Mouse (Mus musculus): ENCODE results near the gene Tmem202.

Gene Tmem202

DNA sequence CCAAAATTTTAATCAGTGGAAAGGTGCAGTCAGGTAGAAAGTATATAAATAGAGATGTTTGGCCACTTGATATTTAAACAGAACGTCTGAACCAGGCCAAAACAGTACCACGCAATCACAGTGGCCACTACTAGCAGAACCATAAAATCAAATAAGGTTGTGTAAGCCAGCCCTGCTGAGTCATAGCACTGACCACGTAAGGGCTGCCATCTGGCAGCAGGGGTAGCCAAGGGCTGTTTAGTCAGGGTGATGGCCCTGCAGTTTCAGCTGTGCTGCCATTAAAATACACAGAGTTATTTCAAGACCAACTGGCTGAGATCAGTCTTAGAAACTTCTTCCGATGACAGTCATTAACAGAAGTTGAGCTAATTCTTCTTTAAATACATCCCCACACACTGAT lies 5.8 kb downstream of the Tmem202 start:
- DNase-seq (ENCODE audit: low read depth, low spot score), result no peak

GRCm38 (mm10) chr9:59533422-59533821 lies 6.2 kb downstream of the Tmem202 start:
- no peak for DNase-seq (ENCODE audit: low read depth, low spot score)

DNA sequence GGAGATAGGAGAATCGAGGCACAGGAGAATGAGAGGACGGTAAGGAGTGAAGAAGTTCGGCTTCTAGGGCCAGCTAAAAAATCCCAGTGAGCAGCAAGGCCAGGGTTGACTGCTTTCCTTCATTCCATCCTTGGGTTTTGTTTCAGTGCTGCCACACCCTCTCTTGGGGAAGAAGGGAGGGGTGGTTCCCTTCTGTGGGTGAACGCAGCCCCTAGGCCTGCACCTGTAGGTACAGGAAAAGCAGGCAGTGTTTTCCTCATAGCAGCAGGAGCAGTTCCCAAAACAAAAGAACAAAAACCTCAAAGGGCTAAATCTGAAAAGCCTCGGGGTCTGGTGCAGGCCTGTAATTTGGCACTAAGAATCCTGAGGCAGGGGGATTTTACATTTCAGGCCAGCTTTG lies 8.0 kb downstream of the Tmem202 start:
- no peak for DNase-seq (ENCODE audit: low read depth, low spot score)

DNA sequence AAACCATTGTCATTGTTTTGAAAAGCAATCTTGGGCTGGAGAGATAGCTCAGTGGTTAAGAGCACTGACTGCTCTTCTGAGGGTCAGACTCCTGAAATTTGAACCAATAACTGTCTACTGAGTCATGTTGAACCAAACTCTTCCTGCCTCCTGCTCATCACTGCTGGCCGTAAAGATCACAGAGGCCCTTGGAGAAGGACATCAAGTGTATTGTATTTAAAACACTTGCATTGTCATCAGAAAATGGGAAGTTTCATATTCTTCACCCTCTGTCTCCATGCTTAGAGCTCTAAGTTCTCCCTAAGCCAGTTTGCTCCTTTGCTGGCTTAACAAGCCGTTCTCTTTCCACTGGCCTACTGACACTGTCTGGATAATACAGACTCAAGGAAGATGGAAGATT lies 11.4 kb downstream of the Tmem202 start:
- no peak for DNase-seq (ENCODE audit: low read depth, low spot score)

DNA sequence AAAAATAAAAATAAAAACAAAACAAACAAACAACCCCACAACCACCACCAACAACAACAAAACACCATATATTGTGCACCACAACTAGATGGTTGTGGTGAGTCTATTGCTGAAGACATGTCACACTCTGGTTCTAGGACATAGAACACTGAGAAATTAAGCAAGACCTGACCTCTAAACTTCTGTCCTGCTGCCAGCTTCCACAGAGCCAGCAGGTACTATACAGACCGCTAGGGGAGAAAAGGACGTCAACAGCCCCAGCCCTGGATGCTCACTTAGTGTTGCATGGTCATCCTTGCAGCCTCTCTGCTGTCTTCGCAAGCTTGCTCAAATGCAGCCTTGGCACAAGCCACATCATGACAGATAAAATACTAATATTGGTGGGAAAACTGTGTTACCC lies 12.1 kb downstream of the Tmem202 start:
- no peak for DNase-seq (ENCODE audit: low read depth, low spot score)

GRCm38 (mm10) chr9:59526727-59527126 lies 12.9 kb downstream of the Tmem202 start:
- no peak for DNase-seq (ENCODE audit: low read depth, low spot score)

GRCm38 (mm10) chr9:59522906-59523305 lies 16.7 kb downstream of the Tmem202 start:
- DNase-seq (ENCODE audit: low read depth, low spot score), result no peak

- DNase-seq (ENCODE audit: low read depth, low spot score), result no peak
Observed at GRCm38 (mm10) chr9:59519396-59519795, 20.3 kb downstream of the Tmem202 start.

DNA sequence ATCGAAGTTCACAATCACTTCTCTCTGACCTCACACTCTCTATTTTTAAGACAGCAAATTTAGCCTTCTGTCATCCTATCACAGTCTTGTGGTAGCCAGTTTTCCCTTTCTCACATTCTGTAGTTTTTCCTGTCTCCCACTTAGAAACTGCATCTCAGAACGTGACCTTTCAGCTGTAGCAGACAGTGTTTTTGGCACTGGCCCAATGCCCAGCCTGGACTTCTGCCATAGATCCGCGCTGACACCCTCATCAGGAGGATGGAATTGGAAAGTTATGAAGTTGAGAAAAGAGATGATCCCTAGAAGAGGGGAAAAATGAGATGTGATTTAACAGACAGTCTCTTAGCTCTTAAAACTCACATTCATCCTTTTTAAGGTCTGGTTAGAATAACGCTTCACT lies 20.7 kb downstream of the Tmem202 start:
- no peak for DNase-seq (ENCODE audit: low read depth, low spot score)

DNA sequence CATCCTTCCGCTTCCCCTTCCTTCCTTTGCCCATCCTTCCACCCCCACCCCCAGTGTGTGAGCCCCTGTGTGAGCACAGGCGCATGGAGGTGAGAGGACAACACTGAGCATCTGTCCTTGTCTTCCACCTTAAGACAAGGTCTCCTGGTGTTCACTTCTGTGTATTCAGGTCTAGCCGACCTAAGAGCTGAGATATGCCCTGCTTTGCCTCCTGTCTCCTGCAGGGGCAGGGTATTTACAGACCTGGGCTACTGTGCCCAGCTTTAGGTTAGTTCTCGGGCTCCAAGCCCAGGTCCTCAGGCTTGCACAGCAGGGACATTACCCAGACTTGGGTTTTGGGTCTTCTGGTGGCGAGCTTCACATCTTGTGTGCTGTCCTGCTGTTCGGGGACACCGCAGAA lies 22.5 kb downstream of the Tmem202 start:
- no peak for DNase-seq (ENCODE audit: low read depth, low spot score)

GRCm38 (mm10) chr9:59515069-59515468 lies 24.6 kb downstream of the Tmem202 start:
- DNase-seq (ENCODE audit: low read depth, low spot score), result no peak

- no peak for DNase-seq (ENCODE audit: low read depth, low spot score)
Observed at GRCm38 (mm10) chr9:59512381-59512780, 27.3 kb downstream of the Tmem202 start.

DNA sequence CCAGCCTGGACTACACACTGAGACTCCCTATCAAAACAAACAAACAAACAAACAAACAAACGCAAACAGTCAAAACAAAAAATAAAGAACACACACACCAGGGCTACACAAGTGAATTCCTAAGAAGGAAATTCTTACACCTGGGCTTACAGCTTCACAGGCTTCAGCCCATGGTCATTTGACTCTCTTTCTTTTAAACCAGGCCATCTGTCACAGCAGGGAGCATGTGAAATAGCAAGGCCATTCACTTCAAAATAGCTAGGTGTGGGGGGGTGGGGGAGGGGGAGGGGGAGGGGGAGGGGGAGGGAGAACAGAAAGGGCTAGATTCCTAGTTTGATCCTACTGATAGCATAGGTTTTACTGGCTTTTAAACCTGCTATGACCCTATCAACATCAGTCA lies 31.5 kb downstream of the Tmem202 start:
- no peak for DNase-seq (ENCODE audit: low read depth, low spot score)

DNA sequence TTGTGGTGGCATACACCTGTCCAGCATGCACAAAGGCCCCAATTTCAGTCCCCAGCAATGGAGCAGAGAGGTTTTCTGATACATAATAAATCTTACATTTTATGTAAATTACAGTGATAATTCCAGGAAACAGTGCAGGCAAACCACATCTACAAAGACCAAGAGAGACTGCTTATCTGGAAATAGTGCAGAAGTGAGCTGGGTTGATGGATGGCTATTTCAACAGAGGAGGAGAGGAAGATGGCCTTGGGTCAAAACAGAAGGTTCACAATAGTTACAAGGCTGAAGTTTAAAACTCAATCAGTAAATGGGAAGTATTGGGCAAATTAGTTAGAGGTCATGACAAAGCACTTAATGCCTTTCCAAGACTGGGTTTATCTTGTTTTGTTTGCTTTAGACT lies 52.3 kb downstream of the Tmem202 start:
- DNase-seq (ENCODE audit: low read depth, low spot score), result no peak

- peak; percentile 95 for DNase-seq (ENCODE audit: low read depth, low spot score)
Observed at GRCm38 (mm10) chr9:59486549-59487065, 53.0 kb downstream of the Tmem202 start, which contains the start of gene Arih1. Gene Arih1 (minus strand): TSS chr9:59486618.

DNA sequence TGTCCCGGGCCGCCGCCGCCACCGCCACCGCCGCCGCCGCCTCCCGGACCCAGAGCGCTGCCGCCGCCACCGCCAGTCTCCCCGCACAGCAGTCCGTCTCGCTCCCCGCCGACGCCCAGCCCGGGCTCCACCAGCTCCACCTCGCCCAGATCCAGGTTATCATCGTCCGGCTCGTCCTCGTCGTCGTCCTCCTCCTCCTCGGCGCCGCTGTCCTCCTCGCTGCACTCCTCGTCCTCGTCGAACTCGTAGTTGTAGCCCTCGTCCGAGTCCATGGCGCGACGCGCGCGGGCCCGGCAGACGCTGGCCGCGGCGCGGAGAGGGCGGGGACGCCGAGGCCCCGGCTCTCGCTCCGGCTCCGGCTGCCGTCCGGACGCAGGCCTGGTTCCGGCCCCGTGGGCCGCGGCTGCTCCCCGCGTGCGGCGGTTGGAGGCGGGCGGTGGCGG lies 53.5 kb downstream of the Tmem202 start:
- peak; percentile 10 for DNase-seq (ENCODE audit: low read depth, low spot score)

- DNase-seq (ENCODE audit: low read depth, low spot score), result no peak
Observed at GRCm38 (mm10) chr9:59485511-59486075, 54.1 kb downstream of the Tmem202 start.

DNA sequence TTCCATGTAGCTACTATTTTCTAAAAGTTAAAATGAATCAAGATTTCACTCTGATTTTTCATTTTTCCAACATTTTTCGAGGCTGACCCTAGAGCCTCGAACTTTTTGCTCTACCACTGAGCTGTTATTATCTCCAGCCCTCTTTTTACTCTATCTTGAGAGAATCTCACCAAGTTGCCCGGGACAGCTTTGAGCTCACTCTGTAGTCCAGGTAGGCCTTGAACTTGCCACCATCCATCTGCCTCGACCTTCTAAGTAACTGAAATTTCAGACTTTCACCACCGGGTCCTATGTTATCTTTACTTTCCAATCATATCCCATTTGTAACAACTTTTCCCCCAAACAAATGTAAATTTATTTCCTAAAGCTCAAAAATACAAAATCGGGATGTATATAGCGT lies 54.9 kb downstream of the Tmem202 start:
- no peak for DNase-seq (ENCODE audit: low read depth, low spot score)

- no peak for DNase-seq (ENCODE audit: low read depth, low spot score)
Observed at GRCm38 (mm10) chr9:59482419-59482818, 57.2 kb downstream of the Tmem202 start.

- no peak for DNase-seq (ENCODE audit: low read depth, low spot score)
Observed at GRCm38 (mm10) chr9:59476617-59477016, 63.0 kb downstream of the Tmem202 start.

DNA sequence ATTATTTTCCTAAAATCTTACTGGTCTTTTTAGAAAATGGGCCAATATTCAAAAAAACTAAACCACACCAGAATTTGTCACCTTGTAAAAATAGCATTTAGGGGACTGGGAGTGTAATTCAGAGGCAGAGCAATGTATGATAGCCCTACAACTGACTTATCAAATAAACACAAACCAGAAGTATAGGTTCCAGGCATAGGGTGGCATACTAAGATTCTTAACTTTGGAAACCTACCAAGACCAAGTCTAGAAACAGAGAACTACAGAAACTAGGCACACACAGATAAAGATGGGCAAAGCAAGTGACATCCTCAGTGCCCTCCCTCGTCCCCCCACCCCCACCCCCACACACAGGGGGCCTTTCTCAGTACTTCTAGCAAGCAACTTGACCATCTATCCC lies 64.8 kb downstream of the Tmem202 start:
- DNase-seq (ENCODE audit: low read depth, low spot score), result no peak

- no peak for DNase-seq (ENCODE audit: low read depth, low spot score)
Observed at GRCm38 (mm10) chr9:59473171-59473570, 66.5 kb downstream of the Tmem202 start.

GRCm38 (mm10) chr9:59469446-59469845 lies 70.2 kb downstream of the Tmem202 start:
- DNase-seq (ENCODE audit: low read depth, low spot score), result no peak

Data from telencephalon, adult 2 months (tissue).